Mouse (Mus musculus): ENCODE data around the gene Vmn1r119. TPM values are rescaled to one million over a fixed set of nuclear protein-coding genes. Genes with fewer than 3 reads are reported as not detected.
"Not testable (repeated sequence)": the region's sequence is repeated elsewhere in the genome, so short reads cannot be mapped to it uniquely, and the experiment has no call there.

The Vmn1r119 gene
- total RNA-seq (2021), result not detected
- long read RNA-seq, experiment 1, result 0 reads
- long read RNA-seq, experiment 2, result 0 reads

DNA sequence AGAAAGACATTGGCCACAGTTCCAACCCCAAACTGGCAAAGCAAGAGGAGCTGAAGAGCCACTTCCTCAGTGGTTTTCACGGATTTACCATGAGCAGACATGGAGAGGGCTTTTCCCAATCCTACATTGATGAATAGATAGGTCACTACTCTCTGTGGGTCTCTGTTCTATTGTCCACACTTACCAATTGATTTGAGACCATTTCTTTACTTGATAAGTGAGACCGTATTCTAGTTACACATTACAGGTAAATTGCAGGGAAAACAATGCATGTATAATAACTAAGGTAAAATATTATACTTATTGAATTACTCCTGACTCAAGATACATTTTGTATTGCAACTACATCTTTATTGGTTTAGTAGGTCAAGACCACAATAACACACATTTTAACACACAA lies at the start of gene Vmn1r119:
Gene Vmn1r119 (minus strand): TSS at position 101 of the 400 bp plus-strand sequence.
- H3K4me3 ChIP-seq; intact Hi-C loops (cut with DNase I); DNase-seq; H3K27ac ChIP-seq: not testable (repeated sequence)

DNA sequence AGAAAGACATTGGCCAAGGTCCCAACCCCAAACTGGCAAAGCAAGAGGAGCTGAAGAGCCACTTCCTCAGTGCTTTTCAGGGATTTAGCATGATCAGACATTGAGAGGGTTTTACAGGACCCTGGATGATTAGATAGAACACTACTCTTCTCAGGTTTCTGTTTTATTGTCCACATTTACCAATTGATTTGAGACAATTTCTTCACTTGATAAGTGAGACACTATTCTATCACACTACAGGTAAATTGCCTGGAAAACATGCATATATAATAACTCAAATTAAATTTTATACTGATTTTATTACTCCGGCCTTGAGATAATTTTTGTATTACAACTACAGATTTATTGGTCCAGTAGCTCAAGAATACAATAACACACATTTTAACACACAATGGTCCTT lies 41.4 kb upstream of the Vmn1r119 start, which contains the start of gene Vmn1r120:
Gene Vmn1r120 (minus strand): TSS at position 101 of the 400 bp plus-strand sequence.
- H3K4me3 ChIP-seq; DNase-seq; intact Hi-C loops (cut with DNase I); H3K27ac ChIP-seq: not testable (repeated sequence)

Other genes with a start within 250 kb of the Vmn1r119 start
- not detected for gene Vmn1r112, start 241.3 kb downstream of the Vmn1r119 start, total RNA-seq (2021)
- gene Vmn1r113, start 225.2 kb downstream of the Vmn1r119 start, total RNA-seq (2021), result not detected
- gene Vmn1r114, start 200.3 kb downstream of the Vmn1r119 start, total RNA-seq (2021), result not detected
- gene Vmn1r115, start 167.5 kb downstream of the Vmn1r119 start, total RNA-seq (2021), result not detected
- not detected for gene Vmn1r116, start 140.2 kb downstream of the Vmn1r119 start, total RNA-seq (2021)
- gene Vmn1r117, start 128.3 kb downstream of the Vmn1r119 start, total RNA-seq (2021), result not detected
- not detected for gene Vmn1r118, start 100.1 kb downstream of the Vmn1r119 start, total RNA-seq (2021)
- gene Vmn1r120, start 41.3 kb upstream of the Vmn1r119 start, total RNA-seq (2021), result not detected
- gene Vmn1r121, start 86.1 kb upstream of the Vmn1r119 start, total RNA-seq (2021), result not detected
- gene Vmn1r122, start 121.7 kb upstream of the Vmn1r119 start, total RNA-seq (2021), result not detected
- gene Vmn1r123, start 149.7 kb upstream of the Vmn1r119 start, total RNA-seq (2021), result not detected
- gene Gm5157, start 178.0 kb upstream of the Vmn1r119 start, total RNA-seq (2021), result not detected
- not detected for gene Vmn1r124, start 248.2 kb upstream of the Vmn1r119 start, total RNA-seq (2021)

Measured in gastrocnemius, adult 2 months (tissue).